Mouse (Mus musculus) cerebellum, postnatal 36 days (tissue): ENCODE measurements at regions not wholly inside any gene's neighbourhood (a gene's known extent, or its start where the extent isn't known, plus 50 kb on each side); places are given as distances from the start of the nearest gene placed in this dataset.

Source experiments
- DNase-seq, 2 experiments: peaks; one replicate each; pipeline ENCODE4 v3.0.0; 2021 to 2022; ENCODE audit warnings: mixed read lengths in 2 of 2

GRCm38 (mm10) chrX:12888708-12889481, 127.0 kb upstream of the Med14 start:
- no peak for DNase-seq

DNA sequence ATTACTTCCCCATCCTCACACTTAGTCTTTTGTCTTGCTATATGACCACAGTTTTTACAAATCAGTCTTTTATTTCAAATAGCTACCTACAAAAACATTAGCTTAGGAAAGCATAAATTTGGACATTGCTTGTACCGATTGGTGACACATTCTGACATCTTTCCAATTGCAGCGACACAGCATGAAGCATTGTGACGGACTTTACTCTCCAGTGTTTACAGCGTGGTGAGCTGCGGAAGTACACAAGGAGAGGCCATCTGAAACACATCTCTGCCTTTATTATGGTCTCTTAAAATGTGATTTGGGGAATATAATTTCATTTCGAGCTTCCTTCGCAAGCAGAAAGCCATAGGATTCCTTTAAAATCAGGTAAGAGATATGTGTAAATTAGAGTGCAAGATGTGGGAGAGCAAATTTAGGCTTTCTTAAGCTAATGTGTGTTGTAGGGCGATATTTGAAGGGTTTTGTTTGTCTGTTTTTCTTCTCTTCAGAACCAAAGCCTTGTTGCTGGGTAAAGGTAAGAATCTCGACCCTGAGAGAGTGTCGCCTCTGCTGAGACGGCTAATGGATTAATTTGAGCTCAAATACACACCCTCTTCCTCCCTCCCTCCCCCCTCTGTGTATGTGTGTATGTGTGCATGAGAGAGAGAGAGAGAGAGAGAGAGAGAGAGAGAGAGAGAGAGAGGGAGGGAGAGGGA, 126.3 kb upstream of the Med14 start:
- DNase-seq: no peak

DNA sequence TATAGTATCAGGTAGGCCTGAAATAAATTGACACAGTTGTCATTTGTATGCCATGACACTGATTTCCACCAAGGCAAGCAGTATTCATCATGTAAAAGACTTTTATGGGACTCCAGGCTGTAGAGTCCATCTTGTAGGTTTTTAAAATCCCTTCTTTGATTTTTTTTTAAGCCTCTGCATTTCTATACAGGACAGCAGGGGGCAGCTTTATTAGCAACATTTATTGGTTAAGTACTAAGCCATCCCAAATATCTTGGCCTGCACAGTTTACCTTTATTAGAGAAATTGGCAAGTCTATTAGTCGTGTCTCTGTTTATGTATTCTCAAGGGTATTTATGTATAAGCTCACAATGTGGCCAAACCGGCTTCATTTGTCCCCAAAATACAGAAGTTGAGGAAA, 125.6 kb upstream of the Med14 start:
- DNase-seq: no peak

DNA sequence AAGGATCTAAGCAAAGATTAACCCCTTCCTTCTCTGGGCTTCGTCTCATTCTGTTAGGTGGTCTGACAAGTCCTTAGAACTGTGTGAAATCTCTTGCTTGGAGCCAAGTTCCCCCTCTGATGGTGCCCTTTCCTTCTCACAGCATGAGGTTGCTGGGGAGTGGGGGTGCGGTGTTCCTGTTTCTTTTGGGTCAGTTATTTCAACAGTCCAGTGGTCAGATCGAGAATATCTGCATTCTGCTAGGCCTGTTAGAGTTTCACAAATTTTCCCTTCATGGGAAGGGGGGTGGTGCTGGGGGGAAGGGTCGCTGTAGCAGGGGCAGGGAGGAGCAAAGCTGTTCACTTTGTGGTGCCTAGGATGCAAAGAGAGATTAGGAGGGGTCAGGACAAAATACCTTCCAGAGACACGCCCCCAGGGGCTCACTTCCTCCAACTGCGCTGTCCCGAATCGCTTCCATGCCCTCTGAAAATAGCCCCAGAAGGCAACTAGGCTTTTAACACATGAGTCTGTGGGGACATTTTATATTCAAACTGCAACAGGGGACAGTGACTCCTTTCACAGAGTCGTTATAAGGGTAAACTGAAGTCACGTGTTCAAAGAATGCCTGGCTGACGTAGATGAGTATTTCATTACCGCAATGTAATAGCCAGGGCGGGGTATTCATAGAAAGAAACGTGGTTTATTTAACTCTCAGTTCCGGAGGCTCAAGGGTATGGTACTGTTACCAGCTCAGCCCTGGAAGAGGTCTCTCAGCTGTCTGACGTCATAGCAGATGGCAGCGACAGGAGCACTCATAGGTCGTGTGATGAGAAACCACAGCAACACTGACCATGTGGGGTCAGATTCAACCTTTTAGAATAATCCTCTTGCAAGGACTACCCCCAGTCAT, 124.5 kb upstream of the Med14 start:
- DNase-seq: no peak

DNA sequence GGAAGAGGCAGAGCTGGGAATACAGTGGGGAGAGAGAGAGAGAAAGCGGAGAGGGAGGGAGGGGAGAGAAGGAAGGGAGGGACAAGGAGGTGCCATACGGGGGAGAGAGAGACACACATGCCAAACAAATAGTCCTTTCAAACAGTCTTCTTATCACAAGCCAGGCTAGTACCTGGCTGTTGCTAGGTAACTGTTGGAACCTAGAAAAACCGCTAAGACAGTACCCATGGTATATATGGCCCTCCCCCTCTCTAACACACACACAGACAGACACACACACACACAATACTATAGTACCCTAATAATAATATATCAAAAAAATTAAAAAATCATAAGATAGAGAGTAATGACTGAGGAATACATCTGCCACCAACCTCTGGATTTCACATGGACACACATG, 117.4 kb upstream of the Med14 start:
- no peak for DNase-seq

DNA sequence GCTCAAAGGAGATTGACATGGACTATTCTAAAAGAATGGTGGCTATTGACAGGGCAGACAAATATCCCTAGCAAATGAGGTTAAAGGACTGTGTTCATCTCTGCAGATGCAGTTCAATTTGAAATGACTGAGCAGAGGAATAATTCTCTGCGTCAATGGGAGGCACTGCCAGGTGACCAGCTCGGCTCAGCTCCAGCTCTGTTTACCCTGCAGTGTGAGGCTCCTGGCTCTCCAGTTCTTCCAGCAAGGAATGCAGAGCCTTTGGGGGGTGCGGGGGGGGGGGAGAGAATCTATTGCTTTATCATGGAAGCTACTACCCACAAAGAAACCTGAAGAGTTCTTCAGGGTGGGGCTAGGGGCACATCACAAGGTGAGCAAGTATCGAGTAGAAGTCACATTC, 115.6 kb upstream of the Med14 start:
- DNase-seq: peak in 1 of 2 experiments; percentile 26

GRCm38 (mm10) chrX:12873698-12874144, 111.8 kb upstream of the Med14 start:
- peak; percentile 78 to 79 for DNase-seq

DNA sequence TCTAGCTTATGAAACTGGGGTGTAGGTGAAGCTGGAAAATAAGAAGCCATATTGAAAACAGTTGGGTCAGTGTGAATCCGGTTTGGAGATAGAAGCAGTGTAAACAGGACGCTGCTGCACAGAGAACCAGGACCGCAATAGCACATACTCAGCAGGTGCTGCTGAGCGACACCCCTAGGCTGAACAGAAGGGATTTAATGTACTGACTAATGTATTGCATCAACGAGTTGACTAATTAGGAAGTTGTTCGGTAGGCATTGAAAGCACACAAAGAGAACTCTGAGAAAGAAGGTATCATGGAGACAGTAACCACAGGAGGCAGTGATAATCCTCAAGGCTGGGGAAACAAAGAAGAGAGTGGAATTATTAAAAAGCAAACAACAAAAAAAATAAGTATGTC, 111.4 kb upstream of the Med14 start:
- no peak for DNase-seq

DNA sequence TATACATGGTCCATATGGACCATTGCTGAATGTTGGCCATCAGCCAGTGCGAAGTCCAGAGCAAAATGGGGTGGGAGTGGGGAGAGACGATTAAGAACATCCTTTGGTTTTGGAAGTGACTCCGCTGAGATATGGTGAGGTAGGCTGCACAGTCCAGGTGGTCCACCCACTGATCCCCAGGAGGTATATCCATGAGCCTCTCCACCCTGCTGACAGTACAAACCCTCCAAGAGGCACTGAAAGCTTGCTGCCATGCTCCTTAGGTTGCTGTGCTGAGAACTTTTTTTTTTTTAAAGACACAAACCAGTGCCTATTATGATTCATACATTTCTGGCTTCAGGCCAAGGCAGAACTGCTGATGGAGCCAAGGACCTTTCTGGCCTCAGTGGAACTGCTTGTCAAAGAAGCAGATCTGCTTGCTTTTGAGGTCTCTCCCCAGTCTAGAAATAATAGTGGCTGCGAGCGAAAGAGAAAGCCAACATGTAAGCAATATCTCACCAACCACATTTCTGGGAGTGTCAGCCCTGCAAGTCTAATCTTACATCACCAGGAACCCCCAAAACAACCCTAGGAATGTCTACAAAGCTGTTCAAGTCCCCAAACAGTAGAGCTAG, 105.1 kb upstream of the Med14 start:
- no peak for DNase-seq

DNA sequence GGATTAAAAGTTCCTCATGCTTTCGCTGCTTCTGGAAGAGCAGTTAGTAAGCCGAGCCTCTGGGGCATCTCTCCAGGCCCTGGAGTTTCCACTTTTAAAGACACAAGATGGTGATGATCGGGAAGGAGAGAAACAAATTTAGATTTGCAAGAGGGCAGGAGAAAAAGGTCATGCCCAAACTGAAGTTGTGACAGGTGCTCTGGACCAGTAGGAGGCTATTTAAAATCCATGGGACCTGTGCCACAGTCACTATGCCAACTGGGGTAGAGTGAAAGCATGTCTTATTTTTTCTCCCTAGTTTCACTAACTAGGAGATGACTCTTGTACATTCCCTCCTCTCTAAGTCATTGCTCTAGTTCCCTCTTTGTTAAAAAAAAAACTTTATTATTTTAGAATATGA, 104.3 kb upstream of the Med14 start:
- no peak for DNase-seq

DNA sequence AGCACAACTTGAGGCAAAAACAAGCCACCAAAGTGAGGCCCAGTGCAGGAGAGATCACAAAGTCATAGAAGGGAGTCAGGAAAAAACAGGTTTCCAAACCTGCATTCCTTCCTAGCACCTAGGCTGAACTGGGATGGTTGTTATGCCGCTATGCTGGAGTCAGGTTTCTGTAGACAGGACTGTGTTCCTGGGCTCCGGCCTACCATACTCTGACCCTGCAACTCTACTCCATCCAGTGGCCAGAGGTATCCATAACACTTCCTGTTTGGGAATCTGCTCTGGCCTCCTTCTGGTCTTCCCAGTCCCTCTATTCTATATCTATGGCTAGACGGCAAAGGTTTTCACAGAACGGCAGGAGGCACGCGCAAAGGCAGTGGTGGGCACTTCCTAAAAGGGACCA, 98.3 kb upstream of the Med14 start:
- DNase-seq: no peak

DNA sequence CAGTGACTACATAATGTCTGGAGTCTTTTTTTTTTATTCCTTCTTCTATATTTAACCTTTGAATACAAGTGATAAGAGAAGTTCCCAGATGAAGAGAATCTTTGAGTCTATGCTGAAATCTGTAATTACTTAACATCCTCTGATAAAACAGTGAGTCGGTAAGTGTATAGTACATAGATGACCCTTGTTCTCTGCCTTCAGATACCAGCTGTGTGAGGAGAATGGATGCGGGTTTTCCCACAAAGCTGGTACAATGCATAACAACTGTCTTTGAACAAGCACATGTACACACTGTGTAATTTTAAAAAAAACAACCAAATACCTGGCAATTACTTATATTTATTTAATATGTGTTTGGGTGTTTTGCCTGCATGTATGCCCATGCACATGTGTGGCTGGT, 96.9 kb upstream of the Med14 start:
- no peak for DNase-seq

- no peak for DNase-seq
Measured at GRCm38 (mm10) chrX:12857881-12858755, 96.2 kb upstream of the Med14 start.

GRCm38 (mm10) chrX:12855425-12855824, 93.6 kb upstream of the Med14 start:
- DNase-seq: no peak

- peak in 1 of 2 experiments; percentile 29 for DNase-seq
Measured at GRCm38 (mm10) chrX:12851684-12852083, 89.8 kb upstream of the Med14 start.

DNA sequence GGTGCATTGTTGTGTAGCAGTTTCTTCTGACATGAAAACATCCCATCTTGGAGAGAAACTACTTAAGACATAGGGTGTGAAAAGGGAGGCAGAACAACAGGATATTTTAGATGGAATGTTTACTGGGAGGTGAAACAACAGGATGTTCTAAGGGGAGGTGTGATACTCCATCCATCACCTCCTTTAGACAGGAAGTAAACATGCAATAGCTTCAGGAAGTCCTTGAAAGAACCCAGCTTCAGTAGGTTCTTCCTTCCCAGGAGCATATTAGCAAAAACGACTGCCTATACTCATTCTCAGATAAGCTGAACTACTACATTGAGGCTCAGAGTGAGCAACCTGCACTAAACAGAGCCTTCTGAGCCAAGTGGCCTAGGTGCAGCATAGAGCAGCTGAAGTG, 82.6 kb upstream of the Med14 start:
- DNase-seq: no peak

- peak in 1 of 2 experiments; percentile 7 for DNase-seq
Measured at GRCm38 (mm10) chrX:12841021-12841325, 79.1 kb upstream of the Med14 start.

DNA sequence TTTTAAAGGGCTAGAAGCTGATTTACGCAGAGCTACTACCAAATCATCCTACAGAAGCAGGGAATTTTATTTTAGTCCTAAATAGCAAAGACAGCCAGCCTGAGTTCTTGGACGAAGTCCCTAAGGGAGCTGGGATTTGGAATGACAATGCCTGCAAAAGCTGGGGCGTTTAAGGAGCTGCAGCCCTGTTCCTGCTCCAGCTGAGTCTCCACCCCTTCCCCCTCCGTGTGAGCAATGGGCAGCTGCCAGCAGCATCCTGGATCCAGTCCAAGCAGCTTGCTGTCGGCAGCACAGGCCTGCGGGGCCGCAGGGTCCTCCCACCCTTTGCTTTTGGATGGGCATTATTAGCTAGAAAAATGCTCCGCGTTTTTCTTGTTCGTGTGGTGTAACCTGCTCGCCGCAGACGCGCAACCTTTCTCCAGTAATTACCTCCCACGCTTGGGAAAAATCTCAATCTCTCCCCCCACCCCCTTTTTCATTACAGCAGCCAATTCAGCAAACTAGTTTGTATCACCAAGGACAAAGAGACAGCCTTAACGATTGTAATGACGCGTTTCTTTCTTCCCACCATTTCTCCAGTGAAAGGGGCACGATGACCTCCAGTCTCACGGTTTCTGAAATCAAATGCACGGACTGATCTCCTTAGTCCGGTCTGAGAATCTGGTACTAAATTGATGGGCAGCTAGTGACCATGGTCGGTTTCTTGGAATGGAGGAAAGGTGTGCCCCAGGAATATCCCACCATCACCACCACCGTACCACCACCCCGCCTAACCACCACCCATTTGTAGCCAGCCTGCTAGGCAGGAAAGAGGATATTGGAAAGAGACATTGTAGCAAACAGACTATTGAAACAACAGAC, 78.5 kb upstream of the Med14 start:
- DNase-seq: peak; percentile 78 to 86

DNA sequence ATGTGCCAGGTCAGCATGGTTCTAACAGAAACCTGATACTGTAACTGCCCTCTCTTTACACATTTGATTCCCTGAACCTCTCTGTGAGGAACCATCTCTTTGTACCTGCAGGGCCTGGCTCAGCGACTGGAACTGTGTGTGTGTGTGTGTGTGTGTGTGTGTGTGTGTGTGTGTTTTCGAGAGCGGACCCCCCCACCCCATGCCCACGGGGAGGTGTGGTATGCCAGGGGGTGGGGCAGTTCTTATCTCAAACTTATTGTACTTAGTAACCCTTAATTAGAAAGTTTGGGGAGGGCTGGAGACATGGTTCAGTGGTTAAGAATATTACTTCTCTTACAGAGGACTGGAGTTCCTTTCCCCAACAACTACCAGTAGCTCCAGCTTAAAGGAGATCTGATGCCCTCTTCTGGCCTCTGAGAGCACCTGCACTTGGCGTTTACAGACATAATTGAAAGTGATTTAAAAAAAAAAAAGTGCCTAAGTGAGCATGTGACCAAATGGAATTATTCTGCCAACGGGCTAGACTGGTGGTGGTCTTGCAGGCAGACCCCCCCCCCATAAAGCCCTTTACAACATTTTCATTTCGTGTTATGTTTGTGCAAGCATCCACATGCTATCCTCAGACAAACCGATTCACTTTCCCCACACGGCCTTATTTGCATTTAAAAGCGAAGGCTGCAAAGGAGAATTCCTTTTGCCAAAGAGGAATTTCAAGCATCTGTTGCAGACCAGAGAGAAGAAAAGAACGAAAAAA, 77.7 kb upstream of the Med14 start:
- peak; percentile 15 to 46 for DNase-seq

- DNase-seq: peak; percentile 9 to 25
Measured at GRCm38 (mm10) chrX:12837821-12838220, 75.9 kb upstream of the Med14 start.
